Mouse (Mus musculus): ENCODE measurements around the gene Tmem269.

Gene Tmem269

GRCm38 (mm10) chr4:119178331-119178730 lies 39.7 kb downstream of the Tmem269 start:
- no peak for DNase-seq

GRCm38 (mm10) chr4:119177702-119178101 lies 40.3 kb downstream of the Tmem269 start:
- no peak for DNase-seq

GRCm38 (mm10) chr4:119173851-119174453 lies 44.1 kb downstream of the Tmem269 start, which contains the start of gene Zfp691:
TSS of gene Zfp691 (minus strand) at chr4:119174195.
- peak; percentile 94 for DNase-seq

GRCm38 (mm10) chr4:119172919-119173650 lies 44.9 kb downstream of the Tmem269 start:
- peak; percentile 22 for DNase-seq

GRCm38 (mm10) chr4:119167663-119168062 lies 50.4 kb downstream of the Tmem269 start:
- peak; percentile 81 for DNase-seq

DNA sequence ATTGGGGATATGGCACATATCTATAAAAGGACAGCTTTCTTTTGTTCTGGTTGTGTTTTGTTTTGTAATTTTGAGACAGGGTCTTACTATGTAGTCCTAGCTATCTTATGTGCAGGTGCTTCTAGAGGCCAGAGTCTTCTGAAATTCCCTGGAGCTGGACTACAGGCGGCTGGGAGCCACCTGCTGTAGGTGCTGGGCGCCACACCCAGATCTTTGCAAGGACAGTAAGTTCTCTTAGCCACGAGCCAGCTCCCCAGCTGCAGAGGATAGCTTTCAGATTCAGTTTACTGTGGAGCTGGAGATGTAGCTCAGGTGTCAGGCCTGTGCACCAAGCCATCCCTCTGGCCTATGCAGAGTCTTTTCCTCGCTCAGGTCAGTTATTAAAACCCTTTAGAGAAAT lies 50.9 kb downstream of the Tmem269 start:
- no peak for DNase-seq

- DNase-seq = no peak
Observed at GRCm38 (mm10) chr4:119165916-119166315, 52.1 kb downstream of the Tmem269 start.

DNA sequence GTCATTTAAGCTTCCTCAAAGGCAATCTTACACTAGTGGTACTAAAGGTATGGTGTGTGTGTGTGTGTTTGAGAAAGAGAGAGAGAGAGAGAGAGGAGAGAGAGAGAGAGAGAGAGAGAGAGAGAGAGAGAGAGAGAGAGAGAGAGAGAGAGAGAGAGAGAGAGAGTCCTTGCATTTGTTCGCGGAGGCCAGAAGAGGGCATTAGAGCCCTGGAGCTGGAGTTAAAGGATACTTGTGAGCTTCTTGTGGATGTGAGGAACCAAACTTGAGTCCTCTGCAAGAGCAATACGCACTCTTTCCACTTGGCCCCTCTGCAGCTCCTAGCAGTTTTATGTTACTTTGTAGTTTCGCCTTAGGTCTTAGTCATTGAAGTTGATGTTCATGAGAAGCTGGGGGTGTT lies 55.0 kb downstream of the Tmem269 start:
- DNase-seq = no peak

DNA sequence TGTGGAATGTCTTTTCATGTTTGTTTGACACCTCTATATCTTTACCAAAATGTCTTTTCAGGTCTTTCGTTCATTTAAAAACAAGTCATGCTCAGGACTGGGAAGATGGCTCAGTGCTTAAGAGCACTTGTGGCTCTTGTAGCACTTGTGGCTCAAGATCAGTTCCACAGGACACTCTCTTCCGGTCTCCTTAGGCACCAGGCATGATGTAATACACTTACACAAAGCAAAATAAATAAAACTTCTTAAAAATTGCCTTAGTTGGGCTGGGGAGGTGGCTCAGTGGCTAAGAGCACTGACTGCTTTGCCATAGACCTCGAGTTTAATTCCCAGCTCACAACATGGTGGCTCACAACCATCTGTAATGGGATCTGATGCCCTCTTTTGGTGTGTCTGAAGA lies 56.7 kb downstream of the Tmem269 start:
- DNase-seq = no peak

- no peak for DNase-seq
Observed at GRCm38 (mm10) chr4:119157891-119158290, 60.1 kb downstream of the Tmem269 start.

- peak; percentile 62 for DNase-seq
Observed at GRCm38 (mm10) chr4:119157186-119157585, 60.8 kb downstream of the Tmem269 start.
